Mouse (Mus musculus): Measurements from ENCODE around the gene Glo1. TPM values are rescaled to one million over a fixed set of nuclear protein-coding genes. Genes with fewer than 3 reads are reported as not detected.
"Not testable (repeated sequence)": the region's sequence is repeated elsewhere in the genome, so short reads cannot be mapped to it uniquely, and the experiment has no call there.

Gene Glo1
- total and polyA plus RNA-seq, 3 experiments, result 90.8 to 1,040 (median 402) TPM

- H3K4me1 ChIP-seq (ENCODE audit: insufficient read depth, low read depth, low read length), result peaks cover 15% of the 10 kb centered on the region
- DNase-seq (ENCODE audit: low spot score), result no peak
- no peaks in the 10 kb centered on the region; the same call in 1 of the 2 replicates for H3K27me3 ChIP-seq (ENCODE audit: insufficient read depth, low read length)
- no peak overlapping the region for H3K4me3 ChIP-seq (ENCODE audit: low read depth, low read length)
- TF ChIP-seq CTCF (IDR thresholded peaks at IDR 0.05; ENCODE audit: low read depth, low read length) (no peak), POLR2AphosphoS5 (IDR thresholded peaks at IDR 0.05; ENCODE audit: insufficient replicate concordance, low read depth, low read length) (no peak), TAL1 (conservative IDR thresholded peaks at IDR 0.05; ENCODE audit: low read depth, low read length) (no peak), GATA2 (IDR thresholded peaks at IDR 0.05; ENCODE audit: borderline replicate concordance, low read depth, low read length) (no peak), GATA1 (IDR thresholded peaks at IDR 0.05; ENCODE audit: borderline replicate concordance, low read length) (no peak)
- H3K9me3 ChIP-seq (replicated peaks), result no peaks in the 10 kb centered on the region
- peaks cover 73% of the 10 kb centered on the region for H3K36me3 ChIP-seq (replicated peaks)
- ATAC-seq (ENCODE audit: extremely low read depth, insufficient number of reproducible peaks, low FRiP score, poor library complexity, severe bottlenecking), result no peak
Observed at GRCm38 (mm10) chr17:30638996-30639395, 12.3 kb upstream of the Glo1 start.

GRCm38 (mm10) chr17:30637714-30638113 lies 11.0 kb upstream of the Glo1 start:
- no peaks in the 10 kb centered on the region for H3K9me3 ChIP-seq (replicated peaks)
- no peak for TF ChIP-seq POLR2AphosphoS5 (IDR thresholded peaks at IDR 0.05; ENCODE audit: insufficient replicate concordance, low read depth, low read length)
- TF ChIP-seq GATA2 (IDR thresholded peaks at IDR 0.05; ENCODE audit: borderline replicate concordance, low read depth, low read length), result no peak
- no peak for TF ChIP-seq TAL1 (conservative IDR thresholded peaks at IDR 0.05; ENCODE audit: low read depth, low read length)
- H3K4me3 ChIP-seq (ENCODE audit: low read depth, low read length), result no peak overlapping the region
- peaks cover 15% of the 10 kb centered on the region for H3K4me1 ChIP-seq (ENCODE audit: insufficient read depth, low read depth, low read length)
- H3K27me3 ChIP-seq (ENCODE audit: insufficient read depth, low read length), result no peaks in the 10 kb centered on the region; the same call in 1 of the 2 replicates
- DNase-seq (ENCODE audit: low spot score), result no peak
- ATAC-seq (ENCODE audit: extremely low read depth, insufficient number of reproducible peaks, low FRiP score, poor library complexity, severe bottlenecking), result no peak
- peaks cover 69% of the 10 kb centered on the region for H3K36me3 ChIP-seq (replicated peaks)

GRCm38 (mm10) chr17:30635367-30635766 lies 8.7 kb upstream of the Glo1 start:
- ATAC-seq (ENCODE audit: extremely low read depth, insufficient number of reproducible peaks, low FRiP score, poor library complexity, severe bottlenecking), result no peak
- Histone ChIP-seq H3K36me3 (replicated peaks) (peaks cover 55% of the 10 kb centered on the region), H3K9me3 (replicated peaks) (no peaks in the 10 kb centered on the region), H3K27me3 (ENCODE audit: insufficient read depth, low read length) (no peaks in the 10 kb centered on the region; the same call in 1 of the 2 replicates), H3K4me3 (ENCODE audit: low read depth, low read length) (no peak overlapping the region), H3K4me1 (ENCODE audit: insufficient read depth, low read depth, low read length) (peaks cover 19% of the 10 kb centered on the region)
- no peak for DNase-seq (ENCODE audit: low spot score)
- TF ChIP-seq GATA2 (IDR thresholded peaks at IDR 0.05; ENCODE audit: borderline replicate concordance, low read depth, low read length), result no peak
- TF ChIP-seq GATA1 (IDR thresholded peaks at IDR 0.05; ENCODE audit: borderline replicate concordance, low read length), result no peak
- no peak for TF ChIP-seq CTCF (IDR thresholded peaks at IDR 0.05; ENCODE audit: low read depth, low read length)
- no peak for TF ChIP-seq TAL1 (conservative IDR thresholded peaks at IDR 0.05; ENCODE audit: low read depth, low read length)
- no peak for TF ChIP-seq POLR2AphosphoS5 (IDR thresholded peaks at IDR 0.05; ENCODE audit: insufficient replicate concordance, low read depth, low read length)

- peak; percentile 50; the same call in 1 of the 2 replicates for ATAC-seq (ENCODE audit: extremely low read depth, insufficient number of reproducible peaks, low FRiP score, poor library complexity, severe bottlenecking)
- H3K4me1 ChIP-seq (ENCODE audit: insufficient read depth, low read depth, low read length); H3K4me3 ChIP-seq (ENCODE audit: low read depth, low read length); H3K27me3 ChIP-seq (ENCODE audit: insufficient read depth, low read length); DNase-seq (ENCODE audit: low spot score): not testable (repeated sequence)
- peaks cover 16% of the 10 kb centered on the region for H3K36me3 ChIP-seq (replicated peaks)
- H3K9me3 ChIP-seq (replicated peaks), result peaks cover 15% of the 10 kb centered on the region
Observed at GRCm38 (mm10) chr17:30624132-30624531, 2.5 kb downstream of the Glo1 start, which contains the start of gene Dnah8. Gene Dnah8, plus strand, starts transcription at chr17:30624354.

- no peak for TF ChIP-seq POLR2AphosphoS5 (IDR thresholded peaks at IDR 0.05; ENCODE audit: insufficient replicate concordance, low read depth, low read length)
- no peak for TF ChIP-seq CTCF (IDR thresholded peaks at IDR 0.05; ENCODE audit: low read depth, low read length)
- no peak for TF ChIP-seq GATA2 (IDR thresholded peaks at IDR 0.05; ENCODE audit: borderline replicate concordance, low read depth, low read length)
- no peak for TF ChIP-seq GATA1 (IDR thresholded peaks at IDR 0.05; ENCODE audit: borderline replicate concordance, low read length)
- no peak for TF ChIP-seq TAL1 (conservative IDR thresholded peaks at IDR 0.05; ENCODE audit: low read depth, low read length)
- no peak overlapping the region for H3K4me3 ChIP-seq (ENCODE audit: low read depth, low read length)
- no peaks in the 10 kb centered on the region for H3K27me3 ChIP-seq (ENCODE audit: insufficient read depth, low read length)
- H3K4me1 ChIP-seq (ENCODE audit: insufficient read depth, low read depth, low read length), result peaks cover 9% of the 10 kb centered on the region; the same call in 1 of the 2 replicates
- H3K9me3 ChIP-seq (replicated peaks), result peaks cover 11% of the 10 kb centered on the region
- peaks cover 14% of the 10 kb centered on the region for H3K36me3 ChIP-seq (replicated peaks)
- DNase-seq (ENCODE audit: low spot score) (no peak), ATAC-seq (ENCODE audit: extremely low read depth, insufficient number of reproducible peaks, low FRiP score, poor library complexity, severe bottlenecking) (no peak)
Observed at GRCm38 (mm10) chr17:30623200-30623599, 3.5 kb downstream of the Glo1 start.

GRCm38 (mm10) chr17:30621450-30621849 lies 5.2 kb downstream of the Glo1 start:
- TF ChIP-seq CTCF (IDR thresholded peaks at IDR 0.05; ENCODE audit: low read depth, low read length), result 0 out of 2 replicates have a peak, but pooled peaks have one; percentile 7
- TF ChIP-seq TAL1 (conservative IDR thresholded peaks at IDR 0.05; ENCODE audit: low read depth, low read length), result no peak
- no peak for TF ChIP-seq GATA2 (IDR thresholded peaks at IDR 0.05; ENCODE audit: borderline replicate concordance, low read depth, low read length)
- no peak for TF ChIP-seq GATA1 (IDR thresholded peaks at IDR 0.05; ENCODE audit: borderline replicate concordance, low read length)
- no peak for TF ChIP-seq POLR2AphosphoS5 (IDR thresholded peaks at IDR 0.05; ENCODE audit: insufficient replicate concordance, low read depth, low read length)
- Histone ChIP-seq H3K4me1 (ENCODE audit: insufficient read depth, low read depth, low read length) (peaks cover 18% of the 10 kb centered on the region), H3K27me3 (ENCODE audit: insufficient read depth, low read length) (no peaks in the 10 kb centered on the region), H3K36me3 (replicated peaks) (peaks cover 14% of the 10 kb centered on the region), H3K9me3 (replicated peaks) (peaks cover 22% of the 10 kb centered on the region), H3K4me3 (ENCODE audit: low read depth, low read length) (no peak overlapping the region)
- DNase-seq (ENCODE audit: low spot score) (no peak), ATAC-seq (ENCODE audit: extremely low read depth, insufficient number of reproducible peaks, low FRiP score, poor library complexity, severe bottlenecking) (no peak)

GRCm38 (mm10) chr17:30620548-30620947 lies 6.1 kb downstream of the Glo1 start:
- H3K4me1 ChIP-seq (ENCODE audit: insufficient read depth, low read depth, low read length), result peaks cover 27% of the 10 kb centered on the region

More at GRCm38 (mm10) chr17:30620548-30620947, 6.1 kb downstream of the Glo1 start:
- H3K9me3 ChIP-seq (replicated peaks), result peaks cover 25% of the 10 kb centered on the region
- H3K4me3 ChIP-seq (ENCODE audit: low read depth, low read length), result no peak overlapping the region
- no peaks in the 10 kb centered on the region for H3K27me3 ChIP-seq (ENCODE audit: insufficient read depth, low read length)
- ATAC-seq (ENCODE audit: extremely low read depth, insufficient number of reproducible peaks, low FRiP score, poor library complexity, severe bottlenecking), result no peak
- H3K36me3 ChIP-seq (replicated peaks), result peaks cover 14% of the 10 kb centered on the region
- TF ChIP-seq GATA2 (IDR thresholded peaks at IDR 0.05; ENCODE audit: borderline replicate concordance, low read depth, low read length), result no peak
- no peak for TF ChIP-seq POLR2AphosphoS5 (IDR thresholded peaks at IDR 0.05; ENCODE audit: insufficient replicate concordance, low read depth, low read length)
- TF ChIP-seq TAL1 (conservative IDR thresholded peaks at IDR 0.05; ENCODE audit: low read depth, low read length), result no peak
- no peak for TF ChIP-seq CTCF (IDR thresholded peaks at IDR 0.05; ENCODE audit: low read depth, low read length)
- TF ChIP-seq GATA1 (IDR thresholded peaks at IDR 0.05; ENCODE audit: borderline replicate concordance, low read length), result no peak
- no peak for DNase-seq (ENCODE audit: low spot score)

Data from G1E (cell line).